ENCODE assay signal across 29 mouse cellular contexts in genomic region chr19:30202177-30202576, GRCm38 (mm10). TPM values are rescaled to one million over a fixed set of nuclear protein-coding genes. Genes with fewer than 3 reads are reported as not detected.
DNase-seq lines count a peak whose midpoint lies in the region; ATAC-seq and TF ChIP-seq lines count a peak whose summit lies in the region.
"Had no signal": no experiment of that assay in that cellular context is flagged by ENCODE, and none has a peak within 500 bp of the region (broad histone marks: within the 10 kb centered on the region; RNA-seq: fewer than 3 reads in every experiment).

No protein-coding gene starts in this region.

- TF ChIP-seq EP300 in lung, postnatal 0 days (IDR thresholded peaks at IDR 0.05): no peak

- no peaks in the 10 kb centered on the region for H3K36me3 ChIP-seq in heart, embryonic 13.5 days
- no peaks in the 10 kb centered on the region for H3K36me3 ChIP-seq in kidney, embryonic 16.5 days (ENCODE audit: insufficient read depth, low read length)
- H3K36me3 ChIP-seq in lung, postnatal 0 days (ENCODE audit: insufficient read depth, low read length): no peaks in the 10 kb centered on the region
- H3K36me3 ChIP-seq: embryonic facial prominence, embryonic 13.5 days; forebrain, embryonic 12.5 days; limb, embryonic 15.5 days; midbrain, embryonic 15.5 days; neural tube, embryonic 12.5 days; stomach, embryonic 15.5 days had no signal

- H3K27ac ChIP-seq in heart, embryonic 13.5 days (replicated peaks): no peak overlapping the region
- no peak overlapping the region for H3K27ac ChIP-seq in kidney, embryonic 16.5 days (ENCODE audit: low read length)
- no peak overlapping the region for H3K27ac ChIP-seq in lung, postnatal 0 days (ENCODE audit: low read length)
- H3K27ac ChIP-seq: embryonic facial prominence, embryonic 13.5 days; forebrain, embryonic 12.5 days; hindbrain, postnatal 0 days; left cerebral cortex, adult 2 months; limb, embryonic 15.5 days; macrophage; midbrain, embryonic 15.5 days; neural tube, embryonic 12.5 days; stomach, embryonic 15.5 days had no signal

- no peaks in the 10 kb centered on the region for H3K9me3 ChIP-seq in heart, embryonic 13.5 days
- no peaks in the 10 kb centered on the region for H3K9me3 ChIP-seq in kidney, embryonic 16.5 days (ENCODE audit: low read length)
- no peaks in the 10 kb centered on the region for H3K9me3 ChIP-seq in lung, postnatal 0 days (ENCODE audit: low read length)
- H3K9me3 ChIP-seq: embryonic facial prominence, embryonic 13.5 days; forebrain, embryonic 12.5 days; limb, embryonic 15.5 days; midbrain, embryonic 15.5 days; neural tube, embryonic 12.5 days; stomach, embryonic 15.5 days had no signal

- DNase-seq in heart, adult 18-20 months: no peak
- peak; percentile 56 for DNase-seq in kidney, adult 18-20 months
- DNase-seq in kidney, postnatal 4 days: peak; percentile 15 to 50
- no peak for DNase-seq in spleen, adult 12 weeks (ENCODE audit: low spot score)
- DNase-seq in lung, postnatal 0 days (ENCODE audit: low spot score): no peak
- no peak for DNase-seq in layer of hippocampus, adult 8-10 months (ENCODE audit: low spot score in 2 of 2)
- DNase-seq: adrenal gland, adult 2 months; cerebellum, adult 11-12 months; cerebellum, postnatal 14 days; gastrocnemius, postnatal 25 days; heart, postnatal 10 days; thymus, postnatal 25 days had no signal

- H3K9ac ChIP-seq in heart, embryonic 13.5 days: 0 out of 2 replicates have a peak overlapping the region, but pooled peaks have one; percentile 14
- H3K9ac ChIP-seq in kidney, embryonic 16.5 days (replicated peaks; ENCODE audit: low read length): no peak overlapping the region
- H3K9ac ChIP-seq in lung, postnatal 0 days (replicated peaks; ENCODE audit: low read depth): no peak overlapping the region
- H3K9ac ChIP-seq: embryonic facial prominence, embryonic 13.5 days; forebrain, embryonic 12.5 days; limb, embryonic 15.5 days; midbrain, embryonic 15.5 days; neural tube, embryonic 12.5 days; stomach, embryonic 15.5 days had no signal

- peak overlapping the region; percentile 20; the same call in 1 of the 2 replicates for H3K4me2 ChIP-seq in heart, embryonic 13.5 days
- H3K4me2 ChIP-seq in kidney, embryonic 16.5 days (replicated peaks; ENCODE audit: low read depth, low read length): no peak overlapping the region
- H3K4me2 ChIP-seq in lung, postnatal 0 days (replicated peaks; ENCODE audit: low read depth, low read length): no peak overlapping the region
- H3K4me2 ChIP-seq: embryonic facial prominence, embryonic 13.5 days; forebrain, embryonic 12.5 days; limb, embryonic 15.5 days; midbrain, embryonic 15.5 days; neural tube, embryonic 12.5 days; stomach, embryonic 15.5 days had no signal

- no peak for ATAC-seq in heart, embryonic 13.5 days (ENCODE audit: extremely low read depth, insufficient number of reproducible peaks, low FRiP score, low TSS enrichment)
- ATAC-seq in kidney, embryonic 16.5 days (ENCODE audit: low FRiP score, low TSS enrichment): peak; percentile 68
- no peak for ATAC-seq in lung, postnatal 0 days
- ATAC-seq: hindbrain, postnatal 0 days; intestine, embryonic 16.5 days; midbrain, embryonic 15.5 days had no signal

- peaks cover 16% of the 10 kb centered on the region for H3K4me1 ChIP-seq in heart, embryonic 13.5 days
- no peaks in the 10 kb centered on the region for H3K4me1 ChIP-seq in kidney, embryonic 16.5 days (ENCODE audit: insufficient read depth, low read length)
- H3K4me1 ChIP-seq in lung, postnatal 0 days (ENCODE audit: insufficient read depth, low read depth, low read length): no peaks in the 10 kb centered on the region
- H3K4me1 ChIP-seq: embryonic facial prominence, embryonic 13.5 days; forebrain, embryonic 12.5 days; limb, embryonic 15.5 days; midbrain, embryonic 15.5 days; neural tube, embryonic 12.5 days; stomach, embryonic 15.5 days had no signal

- no peaks in the 10 kb centered on the region for H3K27me3 ChIP-seq in heart, embryonic 13.5 days (replicated peaks)
- no peaks in the 10 kb centered on the region for H3K27me3 ChIP-seq in kidney, embryonic 16.5 days (ENCODE audit: insufficient read depth, low read length)
- no peaks in the 10 kb centered on the region for H3K27me3 ChIP-seq in lung, postnatal 0 days (replicated peaks; ENCODE audit: insufficient read depth, low read length)
- H3K27me3 ChIP-seq: embryonic facial prominence, embryonic 13.5 days; forebrain, embryonic 12.5 days; limb, embryonic 15.5 days; midbrain, embryonic 15.5 days; neural tube, embryonic 12.5 days; stomach, embryonic 15.5 days had no signal

- no peak for TF ChIP-seq CTCF in lung, postnatal 0 days (IDR thresholded peaks at IDR 0.05)

- no peak overlapping the region for H3K4me3 ChIP-seq in heart, embryonic 13.5 days
- no peak overlapping the region for H3K4me3 ChIP-seq in kidney, embryonic 16.5 days (ENCODE audit: low read length)
- no peak overlapping the region for H3K4me3 ChIP-seq in lung, postnatal 0 days (ENCODE audit: low read depth, low read length)
- H3K4me3 ChIP-seq: embryonic facial prominence, embryonic 13.5 days; erythroblast, embryonic 14.5 days; forebrain, embryonic 12.5 days; left cerebral cortex, adult 2 months; limb, embryonic 15.5 days; midbrain, embryonic 15.5 days; neural tube, embryonic 12.5 days; stomach, embryonic 15.5 days had no signal

- 33% methylated on average over 7 of the region's 7 CpGs for WGBS in heart, embryonic 13.5 days
- 41% methylated on average over 7 of the region's 7 CpGs for WGBS in kidney, embryonic 16.5 days
- WGBS in lung, postnatal 0 days: 35% methylated on average over 7 of the region's 7 CpGs

RNA-seq across cellular contexts. Expression of gene Gldc, which starts 26.9 kb away (rescaled TPM):
- polyA plus RNA-seq in heart, embryonic 13.5 days (2015; fragmentation: Nextera tagmentation; extraction: Ambion mirVana): 1.4 and 2.8 TPM in 2 replicates
- total RNA-seq in heart, adult 18-20 months (2021): under 1 TPM; 0.17 to 0.28 TPM
- 10.3 and 10.9 TPM in 2 replicates for polyA plus RNA-seq in kidney, embryonic 16.5 days (2015; fragmentation: Nextera tagmentation; extraction: Ambion mirVana)
- 0.07 and 0.10 TPM in 2 replicates for polyA plus RNA-seq in lung, postnatal 0 days (2015; fragmentation: Nextera tagmentation; extraction: Ambion mirVana)
- 10 to 100 TPM; 33.3 to 36.0 (median 34.8) TPM for total RNA-seq in layer of hippocampus, adult 8-10 months (2022)

RNA-seq across cellular contexts. Expression of gene Mbl2, which starts 30.6 kb away (rescaled TPM):
- not detected in 2 replicates for polyA plus RNA-seq in heart, embryonic 13.5 days (2015; fragmentation: Nextera tagmentation; extraction: Ambion mirVana)
- total RNA-seq in heart, adult 18-20 months (2021): not detected
- not detected in 2 replicates for polyA plus RNA-seq in kidney, embryonic 16.5 days (2015; fragmentation: Nextera tagmentation; extraction: Ambion mirVana)
- polyA plus RNA-seq in lung, postnatal 0 days (2015; fragmentation: Nextera tagmentation; extraction: Ambion mirVana): not detected in 2 replicates
- not detected for total RNA-seq in layer of hippocampus, adult 8-10 months (2022)
- total RNA-seq: gastrocnemius, postnatal 25 days; heart, adult 8-10 months; heart, postnatal 10 days; hindbrain, postnatal 0 days; left cerebral cortex, adult 2 months; left cerebral cortex, postnatal 36 days had no signal
- polyA plus RNA-seq: adrenal gland, adult 2 months; embryonic facial prominence, embryonic 13.5 days; forebrain, embryonic 12.5 days; hindbrain, embryonic 11.5 days; limb, embryonic 15.5 days; lung, embryonic 16.5 days; macrophage; midbrain, embryonic 15.5 days; neural tube, embryonic 12.5 days; stomach, embryonic 15.5 days had no signal

Comparison
In these comparisons a context has a peak if more than half of its experiments do, and no peak if none do; other contexts are left out.
1. DNase-seq: peak in kidney, adult 18-20 months (single experiment) and kidney, postnatal 4 days (2 of 2); none in heart, adult 18-20 months (0 of 2), spleen, adult 12 weeks (single experiment), lung, postnatal 0 days (single experiment) and layer of hippocampus, adult 8-10 months (0 of 2).